Mouse (Mus musculus) adrenal gland, adult 18-20 months (tissue): Measurements from ENCODE around the gene Fdx1l. TPM values are rescaled to one million over a fixed set of nuclear protein-coding genes. Genes with fewer than 3 reads are reported as not detected.

Source experiments
- DNase-seq, 2 experiments: peaks; one replicate each; pipeline ENCODE4 v3.0.0; 2021 to 2022; ENCODE audit warnings: low spot score in 2 of 2
- long read RNA-seq, 2 experiments: library from polyadenylated mRNA; stranded (forward); transcript quantifications; one replicate each; pipeline ENCODE4 v2.0.0; 2021
- total RNA-seq, 2 experiments: library from RNA; stranded (reverse); gene quantifications; 1 replicate in 1 of 2; 2 replicates in 1 of 2; pipeline ENCODE4 v1.2.3; 2021

The Fdx1l gene
- 10 to 100 TPM; 38.3 to 39.2 TPM for total RNA-seq
- long read RNA-seq, experiment 1, transcript Fdx1l-201 (5 exons, 812 nt) = major isoform, 6 of 9 reads
- long read RNA-seq, experiment 1, partial matches to known transcripts = 0 of 9 reads
- long read RNA-seq, experiment 1, other reads (novel, unspliced or antisense) = 1 of 9 reads
- long read RNA-seq, experiment 2, transcript Fdx1l-201 (5 exons, 812 nt) = major isoform, 26 of 34 reads
- long read RNA-seq, experiment 2, partial matches to known transcripts = 0 of 34 reads
- long read RNA-seq, experiment 2, other reads (novel, unspliced or antisense) = 2 of 34 reads

GRCm38 (mm10) chr9:21073044-21073840 is at the start of gene Fdx1l, which contains the start of gene Gm49373:
Fdx1l (minus strand) TSS chr9:21073614.
Gm49373 (minus strand) TSS chr9:21073096.
- peak; percentile 82 to 84 for DNase-seq

GRCm38 (mm10) chr9:21121483-21121882 is 48.1 kb upstream of the Fdx1l start:
- no peak for DNase-seq

DNA sequence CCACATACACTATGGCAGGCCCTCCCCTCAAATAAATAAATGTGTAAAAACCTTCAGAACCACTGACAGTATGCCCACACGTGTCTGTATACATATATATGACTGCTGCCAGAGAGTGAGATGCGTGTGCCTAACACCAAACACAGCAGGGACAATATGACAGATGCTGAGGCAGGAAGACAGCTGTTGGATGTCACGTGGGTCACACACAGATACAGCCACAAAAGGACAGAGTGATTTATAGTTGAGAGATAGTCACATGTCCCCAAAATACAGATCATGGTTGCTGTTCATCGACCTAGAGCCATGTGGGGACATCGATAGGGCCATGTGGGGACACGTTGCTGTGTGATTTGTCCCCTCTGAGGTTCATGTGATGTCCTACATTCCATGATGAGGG is 43.7 kb upstream of the Fdx1l start:
- DNase-seq = no peak

DNA sequence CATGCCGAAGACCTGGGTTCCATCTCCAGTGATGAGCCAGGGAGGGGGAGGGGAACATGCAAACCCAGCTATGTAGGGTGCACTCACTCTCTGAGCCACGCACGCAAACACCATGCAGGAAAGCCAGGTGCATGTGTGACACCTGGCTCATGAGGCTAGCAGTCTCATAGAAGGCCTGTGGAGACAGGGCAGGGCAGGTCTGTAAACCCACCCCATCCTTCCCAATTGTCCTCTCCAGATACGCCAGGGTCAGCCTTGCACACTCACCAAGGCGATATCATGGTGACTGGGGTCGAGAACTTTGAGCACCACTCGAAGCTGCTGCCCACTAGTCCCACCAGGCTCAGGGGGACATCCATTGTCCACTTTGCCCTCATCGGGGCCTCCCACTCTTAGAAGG is 41.7 kb upstream of the Fdx1l start:
- no peak for DNase-seq

DNA sequence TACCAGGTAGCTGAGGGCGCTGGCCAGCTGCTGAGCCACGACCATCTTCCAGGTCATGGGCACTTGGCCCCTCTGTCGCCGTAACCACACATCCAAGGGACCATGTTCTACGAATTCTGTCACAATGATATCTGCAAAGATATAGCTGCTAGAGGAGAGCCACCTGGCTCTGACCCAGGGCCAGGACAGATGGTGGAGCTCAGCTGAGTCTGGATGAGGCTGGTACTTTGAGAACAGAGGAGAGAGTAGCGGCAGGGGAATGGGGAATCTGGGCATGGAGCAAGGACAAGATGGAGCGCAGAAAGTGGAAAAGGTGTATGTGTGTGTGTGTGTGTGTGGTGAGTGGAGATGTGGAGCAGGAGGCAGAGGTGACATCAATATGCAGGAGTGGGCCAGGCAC is 40.8 kb upstream of the Fdx1l start:
- DNase-seq = no peak

GRCm38 (mm10) chr9:21113751-21114150 is 40.3 kb upstream of the Fdx1l start:
- no peak for DNase-seq

- DNase-seq = no peak
Measured at GRCm38 (mm10) chr9:21107607-21108237, 34.3 kb upstream of the Fdx1l start.

DNA sequence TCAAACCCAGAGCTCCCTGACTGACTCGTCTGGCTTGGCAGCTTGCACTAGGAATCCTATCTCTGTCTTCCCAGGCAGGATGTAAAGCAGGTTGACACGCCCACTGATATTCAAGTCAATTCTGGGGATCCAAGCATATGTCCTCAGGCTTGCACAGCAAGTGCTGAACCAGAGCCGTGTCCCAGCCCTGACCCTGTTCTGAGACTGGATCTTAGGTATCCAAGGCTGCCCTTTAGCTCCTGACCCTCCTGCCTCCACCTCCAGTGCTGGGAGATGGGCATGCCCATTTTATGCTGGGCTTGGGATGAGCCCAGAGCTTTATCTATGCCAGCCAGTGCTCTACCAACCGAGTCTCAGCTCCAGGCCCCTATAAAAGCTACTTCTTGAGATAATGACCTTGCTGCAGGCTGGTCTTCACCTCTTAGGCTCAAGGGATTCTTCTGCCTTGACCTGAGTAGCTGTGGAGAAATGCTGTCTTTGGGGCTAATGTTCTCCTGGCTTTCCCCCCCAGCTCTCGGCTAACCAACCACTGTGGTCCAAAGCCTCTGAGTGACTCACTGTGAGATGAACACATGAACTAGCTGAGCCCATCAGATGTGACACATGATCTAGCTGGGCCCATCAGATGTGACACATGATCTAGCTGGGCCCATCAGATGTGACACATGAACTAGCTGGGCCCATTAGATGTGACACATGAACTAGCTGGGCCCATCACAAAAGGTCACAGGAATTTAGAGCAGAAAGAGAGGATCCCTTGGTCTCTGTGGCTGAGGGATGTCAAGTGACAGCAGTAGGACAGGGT is 32.5 kb upstream of the Fdx1l start:
- no peak for DNase-seq

GRCm38 (mm10) chr9:21104814-21105213 is 31.4 kb upstream of the Fdx1l start:
- DNase-seq = no peak

DNA sequence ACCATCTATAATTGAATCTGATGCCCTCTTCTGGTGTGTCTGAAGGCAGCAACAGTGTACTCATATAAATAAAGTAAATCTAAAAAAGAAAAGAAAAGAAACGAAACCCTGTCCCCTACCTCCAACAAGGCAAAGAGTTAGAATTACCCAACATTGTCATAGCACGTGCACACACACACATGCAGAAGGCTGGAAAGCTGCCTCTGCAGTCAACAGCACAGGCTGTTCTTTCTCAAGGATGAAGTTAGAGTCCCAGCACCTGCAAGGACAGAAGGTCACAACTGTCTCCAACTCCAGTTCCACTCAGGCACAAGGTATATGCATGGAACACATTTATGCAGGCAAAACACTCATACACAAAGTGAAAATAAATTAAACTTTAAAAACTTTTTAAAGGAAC is 28.7 kb upstream of the Fdx1l start:
- no peak for DNase-seq

DNA sequence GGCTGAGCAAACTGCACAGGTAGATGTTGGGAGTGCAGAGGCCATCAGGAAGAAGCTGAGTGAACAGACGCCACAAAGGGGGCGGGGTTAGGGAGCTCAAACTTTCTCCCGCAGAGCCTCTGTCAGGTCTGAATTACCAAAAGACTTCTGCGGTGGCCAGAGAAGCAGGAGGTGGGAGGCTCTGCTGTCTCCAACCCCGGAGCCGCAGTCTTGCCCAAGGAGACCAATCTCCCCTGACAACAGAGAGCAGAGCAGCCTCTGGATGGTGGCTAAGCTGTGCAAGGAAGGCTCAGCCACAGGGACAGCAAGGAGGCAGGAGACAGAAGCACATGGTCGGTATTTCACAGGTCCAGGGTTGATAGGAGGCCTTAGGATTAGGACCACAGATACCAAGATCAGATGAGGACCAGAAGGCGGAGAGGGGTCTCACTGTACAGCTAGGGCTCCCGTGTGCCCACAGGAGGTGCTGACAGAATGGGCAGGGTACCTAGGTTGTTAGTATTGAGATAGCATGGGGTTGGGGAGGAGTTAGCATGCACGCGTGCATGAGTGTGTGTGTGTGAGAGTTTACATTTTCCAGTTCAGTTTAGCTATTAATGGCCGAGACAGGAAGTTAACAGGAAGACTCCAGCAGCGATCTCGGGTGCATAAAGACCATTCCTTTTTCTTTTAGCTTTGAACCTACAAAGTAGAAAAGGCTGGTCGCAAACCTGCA is 27.2 kb upstream of the Fdx1l start:
- DNase-seq = no peak

DNA sequence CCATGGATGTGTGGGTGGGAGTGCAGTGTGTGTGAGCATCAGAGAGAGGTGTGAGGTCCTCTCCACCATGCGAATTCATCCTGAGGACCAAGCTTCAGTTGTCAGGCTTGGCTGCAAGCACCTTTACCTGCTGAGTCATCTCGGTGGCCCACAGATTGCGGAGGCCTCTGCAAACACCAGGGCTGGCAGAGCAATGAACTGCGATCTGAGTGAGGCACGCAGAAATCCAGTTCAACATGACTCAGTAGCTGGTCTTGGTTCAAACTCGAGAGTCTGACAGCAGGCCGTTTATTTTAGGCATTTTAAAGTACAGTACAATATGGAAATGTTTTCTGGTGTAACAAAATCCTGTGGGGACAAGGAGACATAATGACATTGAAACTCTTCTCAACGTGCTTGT is 24.4 kb upstream of the Fdx1l start:
- DNase-seq = no peak

- no peak for DNase-seq
Measured at GRCm38 (mm10) chr9:21095958-21096357, 22.5 kb upstream of the Fdx1l start.

DNA sequence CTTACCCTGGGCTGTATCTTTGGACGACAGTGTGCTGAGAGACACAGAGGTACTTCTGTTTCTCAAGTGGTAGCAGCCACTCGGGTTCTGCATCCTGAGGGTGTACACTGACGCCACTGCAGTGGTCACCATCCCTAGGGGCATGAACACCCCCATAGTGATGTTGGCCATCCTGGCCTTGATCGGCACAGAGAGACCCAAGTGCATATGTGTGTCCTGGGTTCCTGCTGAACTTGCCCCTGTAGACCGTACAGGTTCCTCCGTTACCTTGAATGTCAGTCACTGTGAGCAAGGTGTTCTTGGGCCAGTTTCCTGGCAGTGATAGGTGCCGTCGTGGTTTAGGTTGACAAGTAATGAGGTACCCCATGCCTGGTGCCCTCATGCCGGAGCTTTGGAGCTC is 20.0 kb upstream of the Fdx1l start:
- no peak for DNase-seq

- DNase-seq = peak; percentile 92
Measured at GRCm38 (mm10) chr9:21091707-21092320, 18.4 kb upstream of the Fdx1l start, which contains the start of the genes Gm38431 and Raver1. Gm38431 (minus strand) TSS chr9:21091997. Raver1 (minus strand) TSS chr9:21092008.

GRCm38 (mm10) chr9:21090972-21091706 is 17.7 kb upstream of the Fdx1l start:
- DNase-seq = no peak

GRCm38 (mm10) chr9:21090537-21090936 is 17.1 kb upstream of the Fdx1l start:
- no peak for DNase-seq

DNA sequence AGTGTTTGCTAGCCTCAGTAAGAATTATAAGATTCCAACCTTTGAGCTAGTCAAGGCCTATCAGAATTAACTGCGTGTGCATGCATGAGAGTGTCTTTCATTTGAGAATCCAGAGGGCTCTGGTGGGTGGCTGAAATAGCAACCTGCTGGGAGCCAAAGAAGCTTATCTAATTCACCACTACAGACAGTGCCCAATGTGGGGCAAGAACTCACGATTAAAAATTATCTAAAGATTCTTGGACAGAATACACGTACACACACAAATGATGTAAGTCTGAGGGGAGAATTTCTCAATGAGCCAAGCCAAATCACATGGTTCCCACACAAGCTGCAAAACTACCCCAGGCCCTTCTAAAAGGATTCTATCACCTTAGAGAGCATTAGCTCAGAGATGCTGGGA is 9.9 kb upstream of the Fdx1l start:
- no peak for DNase-seq

- DNase-seq = no peak
Measured at GRCm38 (mm10) chr9:21081127-21081526, 7.7 kb upstream of the Fdx1l start.
